Mouse (Mus musculus): ENCODE measurements around the gene Mboat1. TPM values are rescaled to one million over a fixed set of nuclear protein-coding genes. Genes with fewer than 3 reads are reported as not detected.

The Mboat1 gene
- total RNA-seq, 1 experiment, result 4.6 TPM

DNA sequence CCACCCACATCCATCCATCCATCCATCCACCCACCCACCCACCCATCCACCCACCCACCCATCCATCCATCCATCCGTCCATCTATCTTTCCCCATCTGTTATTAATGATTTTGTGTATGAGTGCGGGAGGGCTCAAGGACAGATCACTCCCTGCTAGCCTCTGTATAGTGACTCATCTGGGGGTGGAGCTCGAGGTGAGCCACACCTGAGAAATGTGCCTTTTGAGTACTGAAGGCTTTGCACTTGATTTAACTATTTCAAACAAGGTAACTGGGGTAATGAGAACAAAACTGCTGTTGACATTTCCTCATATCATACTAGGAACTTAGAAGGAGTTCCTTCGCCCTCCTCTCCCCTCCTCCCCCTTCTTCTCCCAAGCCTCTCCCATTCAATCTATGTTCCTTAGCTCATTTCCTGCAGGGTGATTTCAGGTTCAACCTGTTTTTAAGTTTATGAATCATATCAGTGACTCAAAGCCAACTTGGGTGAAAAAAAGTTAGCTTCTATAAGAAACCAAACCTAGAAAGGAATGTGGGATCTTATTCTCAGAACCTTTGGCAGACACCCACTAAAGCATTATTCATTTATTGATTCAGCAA lies 27.2 kb upstream of the Mboat1 start:
- Histone ChIP-seq H3K27ac (ENCODE audit: insufficient read depth, low read depth, low read length, poor library complexity, severe bottlenecking) (no peak overlapping the region), H3K4me3 (ENCODE audit: insufficient read depth in 1 of 2, low read depth in 1 of 2, low read length in 2 of 2, poor library complexity in 1 of 2, severe bottlenecking in 1 of 2) (no peak overlapping the region), H3K4me1 (ENCODE audit: control insufficient read depth in 2 of 2, insufficient read depth in 2 of 2, low read length in 2 of 2, poor library complexity in 1 of 2) (no peaks in the 10 kb centered on the region), H3K9ac (ENCODE audit: insufficient read depth, low read depth, low read length, poor library complexity, severe bottlenecking) (no peak overlapping the region), H3K9me3 (ENCODE audit: control insufficient read depth, insufficient read depth, low read depth, low read length) (no peaks in the 10 kb centered on the region), H3K36me3 (ENCODE audit: control insufficient read depth, insufficient read depth, low read length, poor library complexity, severe bottlenecking) (no peaks in the 10 kb centered on the region)
- no peak for TF ChIP-seq ZNF384 (IDR thresholded peaks at IDR 0.05; ENCODE audit: low read depth, low read length)
- TF ChIP-seq HCFC1 (IDR thresholded peaks at IDR 0.05; ENCODE audit: borderline replicate concordance, insufficient read depth, low read length), result no peak
- no peak for TF ChIP-seq MAFK (IDR thresholded peaks at IDR 0.05; ENCODE audit: insufficient read depth, low read depth, low read length)
- TF ChIP-seq CHD2 (IDR thresholded peaks at IDR 0.05; ENCODE audit: low read depth, low read length), result no peak
- no peak for TF ChIP-seq ZC3H11A (IDR thresholded peaks at IDR 0.05; ENCODE audit: borderline replicate concordance, low read depth, low read length)
- no peak for DNase-seq (ENCODE audit: low read depth, low spot score)
- in situ Hi-C loops (cut with MboI; ENCODE audit: low sequenced_read_pairs in 2 of 2, unreplicated experiment in 2 of 2), result no loop called here

- DNase-seq (ENCODE audit: low read depth, low spot score), result no peak
- Histone ChIP-seq H3K4me1 (ENCODE audit: control insufficient read depth in 2 of 2, insufficient read depth in 2 of 2, low read length in 2 of 2, poor library complexity in 1 of 2) (no peaks in the 10 kb centered on the region), H3K9me3 (ENCODE audit: control insufficient read depth, insufficient read depth, low read depth, low read length) (no peaks in the 10 kb centered on the region), H3K27ac (ENCODE audit: insufficient read depth, low read depth, low read length, poor library complexity, severe bottlenecking) (no peak overlapping the region), H3K9ac (ENCODE audit: insufficient read depth, low read depth, low read length, poor library complexity, severe bottlenecking) (no peak overlapping the region), H3K4me3 (ENCODE audit: insufficient read depth in 1 of 2, low read depth in 1 of 2, low read length in 2 of 2, poor library complexity in 1 of 2, severe bottlenecking in 1 of 2) (no peak overlapping the region), H3K36me3 (ENCODE audit: control insufficient read depth, insufficient read depth, low read length, poor library complexity, severe bottlenecking) (no peaks in the 10 kb centered on the region)
- no peak for TF ChIP-seq ZNF384 (IDR thresholded peaks at IDR 0.05; ENCODE audit: low read depth, low read length)
- TF ChIP-seq CHD2 (IDR thresholded peaks at IDR 0.05; ENCODE audit: low read depth, low read length), result no peak
- no peak for TF ChIP-seq MAFK (IDR thresholded peaks at IDR 0.05; ENCODE audit: insufficient read depth, low read depth, low read length)
- TF ChIP-seq ZC3H11A (IDR thresholded peaks at IDR 0.05; ENCODE audit: borderline replicate concordance, low read depth, low read length), result no peak; the same call in 1 of the 2 replicates
- TF ChIP-seq HCFC1 (IDR thresholded peaks at IDR 0.05; ENCODE audit: borderline replicate concordance, insufficient read depth, low read length), result no peak
- in situ Hi-C loops (cut with MboI; ENCODE audit: low sequenced_read_pairs in 2 of 2, unreplicated experiment in 2 of 2), result no loop called here
These were observed 20.5 kb upstream of the Mboat1 start for GRCm38 (mm10) chr13:30115792-30116191.

DNA sequence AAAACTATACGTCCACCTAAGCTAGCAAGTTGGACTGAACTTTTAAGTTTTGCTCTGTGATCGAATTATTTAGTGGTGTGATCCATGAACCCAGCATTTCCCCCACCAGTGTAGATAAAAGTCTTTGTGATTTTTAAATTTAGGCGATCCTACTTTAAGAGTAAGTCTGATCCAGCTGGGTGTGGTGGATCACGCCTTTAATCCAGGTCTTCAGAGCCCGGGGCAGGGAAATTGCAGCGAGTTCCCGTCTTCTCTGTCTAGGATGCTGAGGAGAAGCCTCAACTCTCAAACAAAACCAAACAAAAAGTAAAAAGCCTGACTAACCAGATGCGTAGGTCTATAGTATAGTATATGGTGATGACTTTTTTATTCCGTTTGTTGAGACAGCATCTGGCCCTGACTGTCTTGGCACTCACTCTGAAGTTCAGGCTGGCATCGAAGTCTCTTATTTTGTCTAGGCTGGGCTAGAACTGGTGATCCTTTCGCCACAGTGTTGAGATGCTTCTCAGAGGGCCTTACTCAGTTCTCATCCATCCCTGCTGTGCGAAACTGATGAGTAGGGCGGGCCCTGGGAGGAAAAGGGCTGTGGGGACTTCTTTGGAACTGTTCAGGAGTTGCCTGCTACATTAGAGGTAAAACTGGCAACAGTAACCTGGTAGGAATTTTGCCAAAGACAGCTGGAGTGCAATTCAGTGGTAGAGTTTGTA lies 787 bp downstream of the Mboat1 start:
- no peak for TF ChIP-seq CHD2 (IDR thresholded peaks at IDR 0.05; ENCODE audit: low read depth, low read length)
- Histone ChIP-seq H3K4me3 (ENCODE audit: insufficient read depth in 1 of 2, low read depth in 1 of 2, low read length in 2 of 2, poor library complexity in 1 of 2, severe bottlenecking in 1 of 2) (peak overlapping the region; percentile 66 to 81; a peak in 3 of 4 replicates), H3K9ac (ENCODE audit: insufficient read depth, low read depth, low read length, poor library complexity, severe bottlenecking) (peak overlapping the region; percentile 74; the same call in 1 of the 2 replicates), H3K36me3 (ENCODE audit: control insufficient read depth, insufficient read depth, low read length, poor library complexity, severe bottlenecking) (no peaks in the 10 kb centered on the region), H3K4me1 (ENCODE audit: control insufficient read depth in 2 of 2, insufficient read depth in 2 of 2, low read length in 2 of 2, poor library complexity in 1 of 2) (no peaks in the 10 kb centered on the region; a peak in 1 of 4 replicates), H3K27ac (ENCODE audit: insufficient read depth, low read depth, low read length, poor library complexity, severe bottlenecking) (no peak overlapping the region), H3K9me3 (ENCODE audit: control insufficient read depth, insufficient read depth, low read depth, low read length) (no peaks in the 10 kb centered on the region)
- in situ Hi-C loops (cut with MboI; ENCODE audit: low sequenced_read_pairs in 2 of 2, unreplicated experiment in 2 of 2), result no loop called here
- no peak for DNase-seq (ENCODE audit: low read depth, low spot score)

GRCm38 (mm10) chr13:30137951-30138350 lies 1.7 kb downstream of the Mboat1 start:
- no peaks in the 10 kb centered on the region; a peak in 1 of 4 replicates for H3K4me1 ChIP-seq (ENCODE audit: control insufficient read depth in 2 of 2, insufficient read depth in 2 of 2, low read length in 2 of 2, poor library complexity in 1 of 2)
- TF ChIP-seq MAFK (IDR thresholded peaks at IDR 0.05; ENCODE audit: insufficient read depth, low read depth, low read length), result no peak
- no peak for TF ChIP-seq CHD2 (IDR thresholded peaks at IDR 0.05; ENCODE audit: low read depth, low read length)
- no peak for TF ChIP-seq ZNF384 (IDR thresholded peaks at IDR 0.05; ENCODE audit: low read depth, low read length)
- TF ChIP-seq HCFC1 (IDR thresholded peaks at IDR 0.05; ENCODE audit: borderline replicate concordance, insufficient read depth, low read length), result no peak
- TF ChIP-seq ZC3H11A (IDR thresholded peaks at IDR 0.05; ENCODE audit: borderline replicate concordance, low read depth, low read length), result no peak
- H3K9me3 ChIP-seq (ENCODE audit: control insufficient read depth, insufficient read depth, low read depth, low read length), result no peaks in the 10 kb centered on the region
- no peak overlapping the region for H3K27ac ChIP-seq (ENCODE audit: insufficient read depth, low read depth, low read length, poor library complexity, severe bottlenecking)
- in situ Hi-C loops (cut with MboI; ENCODE audit: low sequenced_read_pairs in 2 of 2, unreplicated experiment in 2 of 2), result no loop called here
- H3K36me3 ChIP-seq (ENCODE audit: control insufficient read depth, insufficient read depth, low read length, poor library complexity, severe bottlenecking), result no peaks in the 10 kb centered on the region
- DNase-seq (ENCODE audit: low read depth, low spot score), result no peak
- no peak overlapping the region for H3K4me3 ChIP-seq (ENCODE audit: insufficient read depth in 1 of 2, low read depth in 1 of 2, low read length in 2 of 2, poor library complexity in 1 of 2, severe bottlenecking in 1 of 2)
- H3K9ac ChIP-seq (ENCODE audit: insufficient read depth, low read depth, low read length, poor library complexity, severe bottlenecking), result no peak overlapping the region

Measured in ES-E14 (cell line).